Mouse (Mus musculus): ENCODE measurements at regions not wholly inside any gene's neighbourhood (a gene's known extent, or its start where the extent isn't known, plus 50 kb on each side); places are given as distances from the start of the nearest gene placed in this dataset.

- Histone ChIP-seq H3K27ac (ENCODE audit: control insufficient read depth, low read depth, low read length) (no peak overlapping the region), H3K4me3 (ENCODE audit: control insufficient read depth in 1 of 2, insufficient read depth in 1 of 2, low read depth in 2 of 2, low read length in 2 of 2) (no peak overlapping the region), H3K36me3 (ENCODE audit: control insufficient read depth in 1 of 2, insufficient read depth in 2 of 2, low read length in 2 of 2) (no peaks in the 10 kb centered on the region), H3K9me3 (replicated peaks; ENCODE audit: insufficient read depth, low read length) (no peaks in the 10 kb centered on the region), H3K9ac (ENCODE audit: control insufficient read depth, low read depth, low read length, poor library complexity, severe bottlenecking) (no peak overlapping the region), H3K27me3 (ENCODE audit: control insufficient read depth in 1 of 2, insufficient read depth in 2 of 2, low read length in 2 of 2) (no peaks in the 10 kb centered on the region), H3K4me1 (ENCODE audit: control insufficient read depth in 1 of 2, insufficient read depth in 2 of 2, low read length in 2 of 2) (no peaks in the 10 kb centered on the region), H3K79me2 (ENCODE audit: control insufficient read depth, insufficient read depth, low read length, poor library complexity) (no peaks in the 10 kb centered on the region)
- no peak for DNase-seq (ENCODE audit: low read depth, low spot score)
- no peak for TF ChIP-seq RCOR1 (IDR thresholded peaks at IDR 0.05; ENCODE audit: low read depth, low read length)
- TF ChIP-seq ZNF384 (IDR thresholded peaks at IDR 0.05; ENCODE audit: low read depth, low read length), result no peak
- no peak for TF ChIP-seq GABPA (IDR thresholded peaks at IDR 0.05; ENCODE audit: low read depth, low read length)
- TF ChIP-seq MYC (IDR thresholded peaks at IDR 0.05; ENCODE audit: low read depth, low read length), result no peak
- TF ChIP-seq GATA1 (IDR thresholded peaks at IDR 0.05; ENCODE audit: low read depth, low read length), result no peak
- TF ChIP-seq MAX (IDR thresholded peaks at IDR 0.05; ENCODE audit: low read length), result no peak
- TF ChIP-seq HCFC1 (IDR thresholded peaks at IDR 0.05; ENCODE audit: low read depth, low read length), result no peak
- no peak for TF ChIP-seq MEF2A (IDR thresholded peaks at IDR 0.05; ENCODE audit: extremely low read depth, insufficient replicate concordance, low read depth, low read length, poor library complexity, severe bottlenecking)
- TF ChIP-seq ETS1 (IDR thresholded peaks at IDR 0.05; ENCODE audit: low read depth, low read length), result no peak
- TF ChIP-seq RAD21 (IDR thresholded peaks at IDR 0.05; ENCODE audit: low read depth, low read length), result no peak
- TF ChIP-seq CTCF (IDR thresholded peaks at IDR 0.05 in 2 of 3, conservative IDR thresholded peaks at IDR 0.05 in 1 of 3; ENCODE audit: control insufficient read depth in 1 of 3, insufficient read depth in 1 of 3, low read depth in 2 of 3, low read length in 3 of 3, poor library complexity in 1 of 3, severe bottlenecking in 1 of 3), result no peak
- TF ChIP-seq TAL1 (IDR thresholded peaks at IDR 0.05; ENCODE audit: low read length), result no peak
- TF ChIP-seq CHD1 (IDR thresholded peaks at IDR 0.05; ENCODE audit: low read depth, low read length), result no peak
- TF ChIP-seq USF2 (IDR thresholded peaks at IDR 0.05; ENCODE audit: borderline replicate concordance in 1 of 2, insufficient read depth in 1 of 2, low read depth in 1 of 2, low read length in 2 of 2), result no peak
- no peak for TF ChIP-seq BHLHE40 (IDR thresholded peaks at IDR 0.05; ENCODE audit: borderline replicate concordance, low read depth, low read length)
- no peak for TF ChIP-seq MYB (IDR thresholded peaks at IDR 0.05; ENCODE audit: low read depth, low read length)
- TF ChIP-seq KAT2A (conservative IDR thresholded peaks at IDR 0.05; ENCODE audit: low read depth, low read length), result no peak
- TF ChIP-seq ZKSCAN1 (IDR thresholded peaks at IDR 0.05; ENCODE audit: low read depth, low read length), result no peak
- TF ChIP-seq POLR2AphosphoS5 (IDR thresholded peaks at IDR 0.05; ENCODE audit: borderline replicate concordance, low read depth, low read length), result no peak
Measured at GRCm38 (mm10) chr12:106377761-106378160, 367.7 kb downstream of the Vrk1 start.

- H3K36me3 ChIP-seq (ENCODE audit: control insufficient read depth in 1 of 2, insufficient read depth in 2 of 2, low read length in 2 of 2), result no peaks in the 10 kb centered on the region
- H3K79me2 ChIP-seq (ENCODE audit: control insufficient read depth, insufficient read depth, low read length, poor library complexity), result no peaks in the 10 kb centered on the region
- H3K27me3 ChIP-seq (ENCODE audit: control insufficient read depth in 1 of 2, insufficient read depth in 2 of 2, low read length in 2 of 2), result no peaks in the 10 kb centered on the region
- DNase-seq (ENCODE audit: low read depth, low spot score), result no peak
- no peaks in the 10 kb centered on the region for H3K4me1 ChIP-seq (ENCODE audit: control insufficient read depth in 1 of 2, insufficient read depth in 2 of 2, low read length in 2 of 2)
- TF ChIP-seq ZNF384 (IDR thresholded peaks at IDR 0.05; ENCODE audit: low read depth, low read length) (no peak), MAZ (IDR thresholded peaks at IDR 0.05; ENCODE audit: low read depth, low read length) (no peak), MXI1 (IDR thresholded peaks at IDR 0.05; ENCODE audit: low read depth, low read length) (no peak), NELFE (IDR thresholded peaks at IDR 0.05; ENCODE audit: low read depth, low read length) (no peak)
- H3K4me3 ChIP-seq (ENCODE audit: control insufficient read depth in 1 of 2, insufficient read depth in 1 of 2, low read depth in 2 of 2, low read length in 2 of 2), result no peak overlapping the region
- no peak overlapping the region for H3K27ac ChIP-seq (ENCODE audit: control insufficient read depth, low read depth, low read length)
- H3K9me3 ChIP-seq (replicated peaks; ENCODE audit: insufficient read depth, low read length), result no peaks in the 10 kb centered on the region
- H3K9ac ChIP-seq (ENCODE audit: control insufficient read depth, low read depth, low read length, poor library complexity, severe bottlenecking), result no peak overlapping the region
Measured at GRCm38 (mm10) chr12:106378303-106379075, 368.5 kb downstream of the Vrk1 start.
